Mouse (Mus musculus) ES-E14 (cell line): ENCODE results near the gene Rab4b.

Experiments
- CHD2 ChIP-seq: IDR thresholded peaks from 2 replicates; pipeline ENCODE4 v1.6.1; 2014; ENCODE audit warnings: mild to moderate bottlenecking, low read depth, low read length, inconsistent platforms
- MAFK ChIP-seq: IDR thresholded peaks from 2 replicates; pipeline ENCODE4 v1.6.1; 2014; ENCODE audit warnings: mild to moderate bottlenecking, low read depth, low read length, inconsistent platforms; ENCODE audit not compliant: insufficient read depth
- ZC3H11A ChIP-seq: IDR thresholded peaks from 2 replicates; pipeline ENCODE4 v1.6.1; 2012; ENCODE audit warnings: low read depth, mild to moderate bottlenecking, inconsistent platforms, low read length, borderline replicate concordance
- ZNF384 ChIP-seq: IDR thresholded peaks from 2 replicates; pipeline ENCODE4 v1.6.1; 2012; ENCODE audit warnings: low read depth, low read length, inconsistent platforms

GRCm38 (mm10) chr7:27179217-27179918, 672 bp upstream of the Rab4b start:
- TF ChIP-seq CHD2: no peak
- TF ChIP-seq ZNF384: no peak
- no peak for TF ChIP-seq ZC3H11A
- no peak for TF ChIP-seq MAFK
